Mouse (Mus musculus): ENCODE data around the gene Ltc4s. TPM values are rescaled to one million over a fixed set of nuclear protein-coding genes. Genes with fewer than 3 reads are reported as not detected.

Gene Ltc4s
- total and polyA plus RNA-seq, 3 experiments, result 0.47 to 2.0 (median 1.4) TPM

- no peak for TF ChIP-seq USF1 (IDR thresholded peaks at IDR 0.05; ENCODE audit: low read depth, low read length)
- TF ChIP-seq ZC3H11A (IDR thresholded peaks at IDR 0.05; ENCODE audit: low read depth, low read length), result no peak
- TF ChIP-seq ZKSCAN1 (IDR thresholded peaks at IDR 0.05; ENCODE audit: borderline replicate concordance, low read depth, low read length), result no peak
- no peak for TF ChIP-seq SIN3A (IDR thresholded peaks at IDR 0.05; ENCODE audit: low read length)
- TF ChIP-seq PAX5 (IDR thresholded peaks at IDR 0.05; ENCODE audit: low read length), result no peak
- TF ChIP-seq JUN (IDR thresholded peaks at IDR 0.05; ENCODE audit: insufficient read depth, low read depth, low read length), result no peak
- no peak for TF ChIP-seq HCFC1 (IDR thresholded peaks at IDR 0.05; ENCODE audit: low read depth, low read length)
- 0 out of 2 replicates have a peak, but pooled peaks cover 2% of the 10 kb centered on the region for H3K79me2 ChIP-seq (replicated peaks; ENCODE audit: control insufficient read depth, extremely low read depth, insufficient read depth, poor library complexity, severe bottlenecking)
- no peak for DNase-seq (ENCODE audit: extremely low read depth)
- H3K9ac ChIP-seq (ENCODE audit: insufficient read depth, low read depth), result no peak overlapping the region
- H3K4me1 ChIP-seq (ENCODE audit: control insufficient read depth in 1 of 2, insufficient read depth in 2 of 2), result peaks cover 0 to 17% of the 10 kb centered on the region in 2 experiments; a peak in 2 of 4 replicates
- no peaks in the 10 kb centered on the region for H3K27me3 ChIP-seq (replicated peaks)
- in situ Hi-C loops (cut with MboI; ENCODE audit: low pct_ligation_motif_present, low pct_unique_long_range_greater_than_20kb, low sequenced_read_pairs) (no loop called here), dilution Hi-C loops (cut with MboI; ENCODE audit: extremely low pct_ligation_motif_present, extremely low pct_unique_long_range_greater_than_20kb, low sequenced_read_pairs) (no loop called here)
- no peak overlapping the region for H3K4me3 ChIP-seq (replicated peaks in 1 of 3; ENCODE audit: low read depth in 2 of 3, low read length in 2 of 3, poor library complexity in 1 of 3)
- H3K27ac ChIP-seq (ENCODE audit: insufficient read depth, low read depth), result no peak overlapping the region
- H3K4me2 ChIP-seq (ENCODE audit: insufficient read depth, low read depth, poor library complexity, severe bottlenecking), result no peak overlapping the region
- peaks cover 24 to 69% of the 10 kb centered on the region in 2 experiments for H3K36me3 ChIP-seq (replicated peaks in 1 of 2; ENCODE audit: control insufficient read depth in 1 of 2, insufficient read depth in 1 of 2, low read length in 1 of 2)
- no peaks in the 10 kb centered on the region for H3K9me3 ChIP-seq (replicated peaks; ENCODE audit: low read length)
Measured at GRCm38 (mm10) chr11:50269885-50270284, 31.5 kb upstream of the Ltc4s start.

GRCm38 (mm10) chr11:50269163-50269562 is 30.7 kb upstream of the Ltc4s start:
- in situ Hi-C loops (cut with MboI; ENCODE audit: low pct_ligation_motif_present, low pct_unique_long_range_greater_than_20kb, low sequenced_read_pairs) (no loop called here), dilution Hi-C loops (cut with MboI; ENCODE audit: extremely low pct_ligation_motif_present, extremely low pct_unique_long_range_greater_than_20kb, low sequenced_read_pairs) (no loop called here)
- peak; percentile 54 for DNase-seq (ENCODE audit: extremely low read depth)
- Histone ChIP-seq H3K36me3 (replicated peaks in 1 of 2; ENCODE audit: control insufficient read depth in 1 of 2, insufficient read depth in 1 of 2, low read length in 1 of 2) (peaks cover 29 to 75% of the 10 kb centered on the region in 2 experiments), H3K4me2 (ENCODE audit: insufficient read depth, low read depth, poor library complexity, severe bottlenecking) (no peak overlapping the region), H3K9ac (ENCODE audit: insufficient read depth, low read depth) (no peak overlapping the region), H3K9me3 (replicated peaks; ENCODE audit: low read length) (no peaks in the 10 kb centered on the region), H3K27me3 (replicated peaks) (no peaks in the 10 kb centered on the region), H3K27ac (ENCODE audit: insufficient read depth, low read depth) (no peak overlapping the region), H3K4me3 (replicated peaks in 1 of 3; ENCODE audit: low read depth in 2 of 3, low read length in 2 of 3, poor library complexity in 1 of 3) (no peak overlapping the region), H3K79me2 (replicated peaks; ENCODE audit: control insufficient read depth, extremely low read depth, insufficient read depth, poor library complexity, severe bottlenecking) (0 out of 2 replicates have a peak, but pooled peaks cover 2% of the 10 kb centered on the region), H3K4me1 (ENCODE audit: control insufficient read depth in 1 of 2, insufficient read depth in 2 of 2) (peaks cover 0 to 10% of the 10 kb centered on the region in 2 experiments; a peak in 2 of 4 replicates)
- no peak for TF ChIP-seq USF1 (IDR thresholded peaks at IDR 0.05; ENCODE audit: low read depth, low read length)
- TF ChIP-seq SIN3A (IDR thresholded peaks at IDR 0.05; ENCODE audit: low read length), result no peak
- peak; percentile 50 for TF ChIP-seq SMC3 (IDR thresholded peaks at IDR 0.05; ENCODE audit: low read depth, low read length)
- TF ChIP-seq RAD21 (IDR thresholded peaks at IDR 0.05; ENCODE audit: low read depth, low read length), result peak; percentile 32
- peak; percentile 54 to 78 for TF ChIP-seq CTCF (conservative IDR thresholded peaks at IDR 0.05 in 1 of 2, IDR thresholded peaks at IDR 0.05 in 1 of 2; ENCODE audit: low read depth in 2 of 2, low read length in 2 of 2)
- no peak for TF ChIP-seq POLR2AphosphoS2 (IDR thresholded peaks at IDR 0.05; ENCODE audit: low read depth, low read length)
- TF ChIP-seq ZKSCAN1 (IDR thresholded peaks at IDR 0.05; ENCODE audit: borderline replicate concordance, low read depth, low read length), result no peak
- no peak for TF ChIP-seq TBP (conservative IDR thresholded peaks at IDR 0.05; ENCODE audit: low read depth, low read length)
- no peak for TF ChIP-seq MAZ (IDR thresholded peaks at IDR 0.05; ENCODE audit: low read depth, low read length)
- TF ChIP-seq KAT2A (IDR thresholded peaks at IDR 0.05; ENCODE audit: insufficient replicate concordance, low read length), result peak; percentile 76; the same call in 1 of the 2 replicates
- no peak for TF ChIP-seq MAFK (IDR thresholded peaks at IDR 0.05; ENCODE audit: insufficient replicate concordance, low read length)
- peak; percentile 48; the same call in 1 of the 2 replicates for TF ChIP-seq MYC (IDR thresholded peaks at IDR 0.05; ENCODE audit: low read depth, low read length)
- TF ChIP-seq ZNF384 (IDR thresholded peaks at IDR 0.05; ENCODE audit: low read depth, low read length), result no peak
